Mouse (Mus musculus): ENCODE results near the gene Ccdc82.

Ccdc82 gene

DNA sequence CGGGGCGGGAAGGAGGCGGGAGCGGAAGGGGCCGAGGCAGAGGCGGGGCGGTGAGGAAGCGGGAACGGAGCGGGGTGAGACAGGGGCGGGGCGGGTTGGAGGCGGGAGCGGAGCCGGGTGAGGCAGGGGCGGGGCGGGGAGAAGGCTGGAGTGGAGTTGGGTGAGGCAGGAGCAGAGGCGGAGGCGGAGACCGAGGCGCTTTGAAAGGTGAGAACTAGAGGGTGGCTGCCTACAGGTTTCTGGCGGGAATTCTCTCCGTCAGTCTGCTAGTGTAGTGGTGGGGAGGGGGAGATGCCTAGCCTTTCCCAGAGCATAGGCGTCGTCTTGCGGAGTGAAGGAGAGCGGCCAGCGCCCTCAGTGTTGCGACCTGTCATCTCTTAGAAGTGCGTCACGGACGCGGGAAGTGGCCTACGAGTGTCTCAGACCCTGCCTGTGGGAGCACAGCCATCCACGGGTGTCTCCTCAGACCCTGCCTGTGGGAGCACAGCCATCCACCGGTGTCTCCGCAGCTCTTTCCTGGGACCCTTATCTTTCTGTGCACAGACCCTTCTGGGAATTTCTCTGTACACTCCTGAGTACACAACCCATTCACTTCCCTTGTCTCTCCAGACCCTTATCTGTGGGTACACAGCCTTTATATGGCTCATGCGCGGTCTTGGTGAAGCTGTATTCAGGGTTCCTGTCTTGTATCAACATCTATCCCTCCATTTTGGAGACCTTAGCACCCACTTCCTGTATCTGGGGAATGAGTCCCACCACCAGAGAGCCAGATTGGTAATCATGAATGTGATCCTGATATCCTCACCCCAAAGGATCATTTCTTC, at the start of gene Ccdc82:
Gene Ccdc82 (plus strand): TSS at position 141 of the 824 bp plus-strand sequence.
- DNase-seq, result peak; percentile 97 to 98

DNA sequence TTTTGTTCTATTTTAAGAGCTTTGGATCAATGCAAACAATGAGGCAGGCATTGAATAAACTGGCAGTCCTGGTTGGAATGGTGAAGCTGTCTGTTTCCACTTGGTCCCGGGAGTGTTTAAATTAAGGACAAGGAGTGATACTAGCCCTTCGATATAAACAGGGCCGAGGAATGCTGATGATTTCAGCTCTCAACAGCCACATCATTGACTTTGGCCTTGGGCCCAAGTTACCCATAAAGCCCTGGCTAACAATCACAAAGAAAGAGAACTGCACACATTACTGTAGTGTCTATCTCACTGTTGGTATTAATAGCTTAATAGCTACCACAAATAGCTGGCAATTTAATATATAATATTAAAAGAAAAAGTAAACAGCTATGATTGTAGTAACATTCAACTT, 46.7 kb upstream of the Ccdc82 start:
- DNase-seq, result no peak

DNA sequence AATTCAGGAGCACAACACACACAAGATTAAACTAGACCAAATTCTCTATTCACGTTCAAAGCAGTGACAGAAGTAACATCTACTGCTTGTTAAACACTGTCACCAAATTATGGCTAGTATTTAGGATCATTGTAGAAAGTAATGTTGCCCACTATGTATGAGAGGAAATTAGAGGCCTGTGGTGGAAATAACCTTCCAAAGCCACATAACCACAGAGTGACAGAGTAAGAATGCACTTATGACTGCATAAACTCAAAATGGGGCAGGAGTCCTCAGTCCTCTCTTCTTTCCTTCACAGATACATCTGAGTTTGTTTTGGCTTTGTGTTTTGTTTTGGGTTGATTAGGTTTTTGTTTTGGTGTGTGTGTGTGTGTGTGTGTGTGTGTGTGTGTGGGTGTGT, 43.6 kb upstream of the Ccdc82 start:
- DNase-seq, result no peak

DNA sequence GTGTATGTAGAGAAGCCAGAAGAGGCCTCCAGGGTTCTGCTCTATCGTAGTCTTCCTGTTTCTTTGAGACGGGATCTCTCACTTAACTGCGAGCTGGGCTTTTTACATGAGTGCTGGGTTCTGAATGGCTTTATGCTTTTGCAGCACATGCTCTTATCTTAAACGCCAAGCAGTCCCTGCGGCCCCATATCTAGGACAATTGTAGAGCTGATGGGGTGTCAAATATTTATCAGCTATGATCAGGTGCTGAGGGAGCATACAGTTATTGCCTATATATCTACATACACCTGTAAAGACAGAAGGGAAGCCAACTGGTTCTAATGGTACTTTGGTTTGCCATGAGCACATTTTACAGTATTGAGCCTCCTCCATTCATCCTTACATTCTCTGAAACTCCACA, 43.1 kb upstream of the Ccdc82 start:
- no peak for DNase-seq

DNA sequence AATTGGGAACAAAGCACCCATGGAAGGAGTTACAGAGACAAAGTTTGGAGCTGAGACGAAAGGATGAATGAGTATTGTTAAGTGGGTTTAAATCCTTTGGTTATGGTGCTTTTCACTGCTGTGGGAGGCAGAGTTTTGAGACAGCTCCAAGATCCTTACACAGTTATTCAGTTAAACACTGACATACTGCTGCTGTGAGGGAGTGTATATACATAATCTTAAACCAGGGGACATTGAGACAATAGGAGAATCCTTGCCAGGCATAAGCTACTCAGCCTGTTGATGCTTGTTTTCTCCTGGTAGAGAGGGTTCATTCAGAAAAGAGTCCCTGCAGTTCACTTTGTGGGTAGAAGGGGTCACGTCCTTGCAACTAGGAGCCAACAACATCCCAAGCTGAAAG, 40.4 kb upstream of the Ccdc82 start:
- no peak for DNase-seq

DNA sequence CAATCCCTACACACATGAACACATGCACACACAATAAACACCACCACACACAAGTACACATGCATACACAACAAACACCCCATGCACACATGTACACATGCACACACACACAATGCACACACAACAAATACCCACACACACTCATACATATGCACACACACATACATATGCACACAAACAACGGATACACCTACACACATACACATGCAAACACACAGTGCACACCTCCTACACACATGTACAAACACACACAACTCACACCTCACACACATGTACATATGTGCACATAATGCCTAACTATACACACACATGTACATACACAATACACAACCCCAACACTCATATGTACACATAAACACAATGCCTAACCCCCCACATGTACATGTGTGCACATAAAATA, 20.9 kb upstream of the Ccdc82 start:
- DNase-seq, result no peak

DNA sequence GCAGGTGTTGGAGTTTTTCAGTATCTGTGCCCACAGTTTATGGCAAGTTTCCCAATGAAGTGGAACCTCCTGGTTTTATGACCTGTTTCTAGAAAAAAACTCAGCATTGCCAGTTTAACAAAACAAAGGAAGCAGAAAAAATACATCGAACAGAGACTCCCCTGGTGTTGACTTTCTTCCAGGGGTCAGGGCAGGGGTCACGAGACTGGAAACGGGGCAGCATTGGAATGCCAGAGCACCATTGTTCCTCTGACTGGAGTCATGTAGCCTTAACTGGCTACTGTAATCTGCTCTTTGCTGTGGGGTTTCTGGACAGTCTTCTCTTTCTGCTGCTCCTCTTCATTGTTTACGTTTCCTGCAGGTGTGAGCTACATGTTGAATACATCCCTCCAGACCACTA, 16.2 kb upstream of the Ccdc82 start:
- no peak for DNase-seq

DNA sequence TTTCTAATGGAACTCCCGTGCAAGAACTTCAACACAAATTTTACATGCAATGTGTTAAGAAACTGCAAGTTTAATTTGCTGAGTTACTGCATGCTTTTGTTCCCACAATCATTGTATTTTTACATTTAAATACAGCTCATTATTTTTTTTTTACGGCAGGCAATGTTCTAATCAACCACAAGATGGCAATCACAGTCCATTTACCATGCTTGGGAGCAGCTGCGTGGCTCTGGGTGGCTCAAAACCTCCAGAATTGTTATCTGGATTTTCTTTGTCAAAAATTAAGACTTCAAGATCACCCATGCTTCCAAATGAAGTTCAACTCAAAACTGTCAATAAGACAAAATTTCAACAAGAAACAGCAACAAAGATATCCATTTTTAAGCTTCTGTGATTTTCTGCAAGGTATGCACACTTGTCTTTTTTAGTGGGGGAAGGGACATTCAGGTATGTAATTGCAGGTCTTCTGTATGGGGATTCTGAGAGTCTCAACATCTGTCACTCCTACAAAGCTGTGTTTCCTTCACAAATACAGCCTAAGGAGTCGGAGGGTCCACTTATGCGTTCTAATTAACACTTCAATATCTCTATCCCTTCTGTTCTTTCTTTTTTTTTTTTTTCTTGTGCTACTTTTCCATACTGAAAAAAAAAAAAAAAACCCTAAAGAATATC, 15.1 kb upstream of the Ccdc82 start:
- DNase-seq, result peak; percentile 24 to 41

DNA sequence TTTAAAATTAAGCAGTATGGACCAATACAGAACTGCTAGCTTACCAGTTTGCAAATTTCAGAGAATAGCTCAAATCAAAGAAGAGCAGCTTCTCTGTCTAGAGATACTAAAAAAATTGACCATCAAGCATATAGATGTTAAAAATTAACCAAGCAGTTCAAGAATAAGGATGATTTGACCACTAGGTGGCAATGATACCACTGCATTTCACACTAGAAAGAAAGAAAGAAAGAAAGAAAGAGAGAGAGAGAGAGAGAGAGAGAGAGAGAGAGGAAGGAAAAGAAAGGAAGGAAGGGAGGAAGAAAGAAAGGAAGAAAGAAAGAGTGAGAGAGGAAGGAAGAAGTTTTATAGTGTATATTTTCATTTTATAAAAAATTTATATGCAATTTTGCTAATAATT, 4.4 kb upstream of the Ccdc82 start:
- no peak for DNase-seq

DNA sequence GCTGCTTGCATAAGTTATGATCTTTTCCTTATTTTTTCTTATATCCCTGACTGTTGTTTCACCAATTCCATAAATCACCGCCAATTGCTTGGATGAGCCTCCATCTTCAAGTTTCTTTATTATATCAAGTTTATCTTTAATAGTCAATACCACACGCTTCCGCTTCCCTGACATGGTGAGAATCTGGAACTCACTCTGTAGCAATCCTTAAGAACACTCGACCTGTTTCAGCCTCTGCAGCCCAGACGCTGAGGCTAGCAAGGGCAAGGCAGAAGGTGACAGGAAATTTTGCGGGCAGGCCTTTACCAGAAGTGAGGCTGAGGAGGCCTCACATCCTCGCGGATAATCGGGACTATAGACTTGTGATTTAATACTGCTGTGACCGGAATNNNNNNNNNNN, 1.3 kb upstream of the Ccdc82 start, which contains the start of gene Jrkl:
Gene Jrkl (minus strand): TSS at position 349 of the 400 bp plus-strand sequence.
- peak; percentile 24 to 52 for DNase-seq

DNA sequence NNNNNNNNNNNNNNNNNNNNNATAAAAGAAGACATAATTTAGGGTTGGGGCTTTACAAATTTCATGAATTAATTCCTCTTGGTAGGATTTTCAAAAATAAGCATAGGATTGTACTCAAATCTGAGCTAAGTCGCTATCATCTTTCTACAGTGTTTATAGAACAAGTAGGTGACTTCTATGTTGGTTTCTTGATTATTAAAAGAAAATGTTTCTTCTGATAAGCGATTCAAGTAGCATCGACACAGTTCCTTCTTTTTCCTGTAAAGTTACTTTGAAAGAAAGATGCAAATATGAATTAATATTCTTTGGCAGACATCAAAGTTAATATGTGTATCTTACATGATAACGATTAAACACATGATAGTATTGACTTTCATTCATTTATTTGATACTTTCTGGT, 1.3 kb downstream of the Ccdc82 start:
- DNase-seq, result no peak

DNA sequence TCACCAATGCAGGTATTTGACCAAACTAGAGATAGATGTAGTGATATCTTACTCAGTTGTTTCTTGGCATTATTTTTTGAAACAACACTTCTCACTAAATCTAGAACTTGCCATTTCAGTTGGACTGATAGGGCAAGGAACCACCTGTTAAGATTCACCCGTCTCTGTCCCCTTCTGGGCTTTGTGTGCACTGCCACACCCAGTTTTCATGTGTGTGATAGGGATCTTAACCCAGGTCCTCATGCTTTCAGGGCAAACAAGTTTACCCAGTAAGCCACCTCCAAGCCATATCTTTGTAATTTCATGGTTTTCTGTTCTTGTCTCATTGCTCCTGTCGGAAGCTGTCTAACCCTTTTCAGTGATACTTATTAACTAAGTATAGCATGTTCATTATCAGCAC, 4.5 kb downstream of the Ccdc82 start:
- no peak for DNase-seq

DNA sequence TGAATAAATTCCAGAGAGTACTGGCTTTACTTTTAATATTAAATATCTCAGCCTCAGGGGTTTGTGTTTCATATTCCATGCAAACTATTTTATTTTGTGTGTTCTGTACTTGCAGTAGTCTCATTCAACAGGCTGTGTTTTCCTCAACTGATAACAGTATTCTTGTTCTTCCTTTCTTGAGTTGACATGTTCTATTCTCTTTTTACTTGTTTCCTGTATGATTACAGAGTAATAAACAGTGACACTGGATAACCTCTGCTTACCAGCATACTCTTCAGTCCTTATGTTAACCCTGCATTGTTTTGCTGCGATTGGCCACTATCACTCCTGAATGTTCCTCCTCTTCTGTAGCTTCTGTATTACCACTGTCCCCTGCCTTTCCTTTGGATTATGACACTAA, 10.0 kb downstream of the Ccdc82 start:
- no peak for DNase-seq

DNA sequence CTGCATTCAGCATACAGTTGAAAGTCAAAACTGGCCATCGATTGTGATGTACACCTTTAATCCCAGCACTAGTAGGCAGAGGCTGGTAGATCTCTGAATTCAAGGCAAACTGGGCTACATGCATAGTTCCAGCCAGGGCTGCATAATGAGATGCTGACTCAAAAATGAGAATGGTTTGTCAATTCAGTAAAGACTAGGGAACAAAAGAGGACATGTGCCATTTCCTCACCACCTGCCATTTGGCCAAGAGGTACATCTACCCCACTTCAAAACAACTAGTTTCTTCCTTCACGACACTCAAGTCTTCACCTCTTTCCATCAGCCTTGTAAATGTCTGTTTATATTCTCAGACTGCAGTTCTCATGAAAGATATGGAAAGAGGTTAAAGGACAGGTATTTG, 11.4 kb downstream of the Ccdc82 start:
- DNase-seq, result no peak

DNA sequence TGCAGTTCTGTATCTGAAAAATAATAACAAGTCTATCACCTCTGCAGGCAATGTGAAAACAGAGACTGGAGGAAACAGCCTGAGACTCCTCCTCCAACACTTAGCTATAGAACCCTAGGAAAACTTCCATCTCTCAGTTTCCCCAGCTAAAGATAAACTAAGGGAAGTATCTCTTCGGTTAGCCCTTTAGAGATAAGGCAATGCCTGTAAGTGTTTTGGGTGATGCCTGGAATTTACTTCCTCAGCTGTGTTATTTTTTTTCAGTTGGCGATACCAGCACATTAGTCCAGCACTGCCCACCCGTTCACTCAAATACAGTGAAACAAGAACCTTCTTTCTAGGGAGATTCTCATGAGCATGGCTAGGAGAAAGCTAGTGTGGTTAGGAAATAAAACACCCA, 14.2 kb downstream of the Ccdc82 start:
- DNase-seq, result no peak

DNA sequence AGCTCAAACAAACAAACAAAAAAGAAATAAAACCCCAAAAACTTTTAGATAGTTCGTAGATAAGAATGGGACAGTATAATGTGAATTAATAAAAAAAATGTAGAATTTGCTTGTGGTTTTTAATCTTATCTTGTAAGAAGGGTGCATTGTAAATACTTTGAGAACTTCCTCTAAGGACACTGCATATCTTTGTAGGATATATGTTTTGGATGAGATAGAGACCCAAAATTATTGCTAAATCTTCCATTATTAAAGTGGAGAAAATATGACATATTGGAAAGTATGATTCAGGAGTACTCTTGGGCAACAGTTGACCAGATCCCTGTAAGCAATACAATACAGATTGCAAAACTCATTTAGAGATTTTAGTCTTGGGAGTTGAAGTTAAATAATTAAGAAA, 26.5 kb downstream of the Ccdc82 start:
- DNase-seq, result no peak

DNA sequence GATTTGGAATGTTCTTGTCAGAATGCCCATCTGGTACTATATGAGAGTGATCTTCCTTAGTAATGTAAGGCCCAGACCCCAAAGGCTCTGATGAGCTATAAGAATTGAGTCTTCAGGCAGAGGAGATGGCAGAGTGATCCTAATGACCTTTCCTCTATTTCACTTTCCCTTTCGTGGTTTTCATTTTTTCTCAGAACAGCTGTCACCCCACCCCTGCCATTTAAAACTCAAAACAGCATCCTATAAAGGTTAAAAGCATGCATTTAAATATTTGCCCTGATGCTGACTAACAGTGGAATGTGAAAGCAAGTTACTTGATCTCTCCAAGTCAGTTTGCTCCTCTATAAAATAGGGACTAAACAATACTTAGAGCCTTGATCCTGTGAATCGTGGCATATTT, 40.7 kb downstream of the Ccdc82 start:
- no peak for DNase-seq

DNA sequence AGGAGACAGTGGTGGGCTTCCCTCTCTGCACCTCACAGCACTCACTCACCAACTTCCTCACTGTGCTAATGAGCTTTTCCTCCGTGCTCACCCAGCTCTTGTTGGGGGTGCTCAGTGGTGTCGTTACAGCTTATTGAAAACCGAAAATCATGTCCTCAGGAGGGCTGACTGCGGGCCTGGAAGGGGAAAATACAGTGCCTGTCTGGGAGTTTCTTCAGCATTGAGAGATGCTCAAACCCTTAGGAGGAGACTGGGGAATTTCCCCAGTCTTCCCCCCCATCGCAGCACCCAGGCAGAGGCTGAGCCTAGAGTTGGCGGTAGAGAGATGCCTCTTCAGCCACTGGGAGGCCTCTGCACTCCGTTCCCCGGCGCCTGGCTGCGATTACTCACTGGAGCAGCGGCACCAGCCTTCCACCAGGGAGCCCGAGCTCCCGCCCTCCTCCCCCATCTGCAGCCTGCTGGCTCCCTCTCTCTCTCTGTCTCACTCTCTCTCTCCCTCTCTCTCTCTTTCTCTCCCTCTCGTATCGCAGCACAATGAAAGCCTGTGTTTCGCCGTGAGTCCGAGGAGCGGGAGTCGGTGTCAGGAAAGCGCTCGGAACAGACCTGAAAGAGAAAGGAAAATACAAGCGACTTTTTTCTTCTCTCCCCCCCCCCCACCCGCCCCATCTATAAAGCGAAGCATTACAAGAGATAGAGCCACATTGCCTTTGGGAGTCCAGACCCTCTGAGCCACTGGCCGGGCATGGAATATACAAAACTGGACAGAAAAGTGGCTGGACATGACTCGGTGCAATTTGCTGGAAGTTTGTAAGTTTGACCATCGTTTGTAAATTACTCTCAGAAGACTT, 49.7 kb downstream of the Ccdc82 start:
- peak; percentile 91 to 94 for DNase-seq

DNA sequence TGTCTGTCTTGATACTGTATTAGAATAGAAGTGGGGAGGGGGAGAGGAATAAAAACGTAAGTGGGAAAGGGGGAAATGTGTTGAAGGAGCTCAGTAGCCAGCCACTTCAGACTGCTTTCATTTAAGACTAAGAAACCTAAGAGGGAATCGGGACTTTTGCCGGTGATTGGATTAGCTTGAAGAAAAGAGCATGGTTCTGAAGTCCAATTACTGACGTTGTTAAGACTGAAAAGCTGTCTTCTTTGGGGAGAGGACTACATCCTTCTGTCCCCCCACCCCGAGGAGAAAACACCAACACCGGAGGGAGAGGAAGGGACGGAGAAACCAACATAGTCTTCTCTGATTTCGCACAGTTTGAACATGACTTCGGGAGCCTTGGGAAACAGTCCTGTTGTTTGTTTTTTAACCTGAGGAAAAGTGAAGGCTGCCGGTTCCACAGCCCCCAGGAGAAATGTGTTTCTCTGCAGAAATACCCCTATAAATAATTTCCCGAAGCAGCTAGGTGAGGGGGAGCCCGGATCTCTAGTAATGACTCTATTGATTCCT, 50.4 kb downstream of the Ccdc82 start:
- DNase-seq, result no peak

DNA sequence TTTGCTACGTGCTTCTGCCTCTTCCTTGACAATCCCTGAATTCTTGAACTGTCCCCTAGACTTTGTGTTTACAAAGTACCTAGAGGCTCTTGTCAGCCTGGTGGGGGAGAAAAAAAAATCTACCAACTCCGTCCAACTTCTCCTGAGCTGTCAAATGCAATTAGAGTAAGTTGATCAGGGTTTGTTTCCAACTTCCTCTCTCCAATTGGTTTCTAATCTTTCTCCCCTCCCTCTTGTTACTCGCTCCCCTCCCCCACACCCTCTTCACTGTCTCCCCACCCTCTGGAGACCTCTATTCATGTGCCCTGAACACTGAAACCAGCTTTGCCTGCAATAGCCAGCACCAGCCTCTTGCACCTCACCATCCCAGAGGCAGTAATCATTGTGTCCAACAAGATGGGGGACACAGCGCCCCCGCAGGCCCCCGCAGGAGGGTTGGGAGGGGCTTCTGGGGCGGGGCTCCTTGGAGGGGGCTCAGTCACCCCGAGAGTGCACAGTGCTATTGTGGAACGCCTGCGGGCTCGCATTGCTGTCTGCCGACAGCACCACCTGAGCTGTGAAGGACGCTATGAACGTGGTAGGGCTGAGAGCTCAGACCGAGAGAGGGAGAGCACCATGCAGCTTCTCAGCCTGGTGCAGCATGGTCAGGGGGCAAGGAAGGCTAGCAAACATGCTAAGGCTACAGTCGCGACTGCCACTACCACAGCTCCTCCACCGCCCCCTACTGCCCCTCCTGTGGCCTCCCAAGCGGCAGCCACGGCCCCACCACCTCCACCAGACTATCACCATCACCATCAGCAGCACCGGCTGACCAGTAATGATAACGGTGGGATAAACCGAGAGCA, 51.1 kb downstream of the Ccdc82 start, which contains the start of gene Maml2:
Gene Maml2 (plus strand): TSS at position 290 of the 845 bp plus-strand sequence.
- peak; percentile 67 to 70 for DNase-seq

DNA sequence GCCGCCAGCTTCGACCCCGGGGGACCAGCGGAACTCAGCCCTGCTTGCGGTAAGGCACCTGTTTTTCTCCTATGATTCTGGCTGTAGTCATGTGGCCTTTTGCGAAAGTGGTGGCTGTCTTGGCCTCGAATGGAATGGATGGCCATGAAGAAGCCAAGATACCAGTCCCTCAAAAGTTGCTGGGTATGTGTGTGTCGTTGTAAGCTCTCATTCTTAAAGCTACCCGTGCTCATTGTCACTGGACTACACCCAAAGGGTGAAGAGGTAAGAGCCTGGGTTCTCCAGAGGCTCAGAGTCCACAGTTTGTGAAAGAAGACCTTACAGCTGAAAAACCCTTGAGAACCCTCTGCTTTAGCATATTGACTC, 51.7 kb downstream of the Ccdc82 start:
- no peak for DNase-seq

DNA sequence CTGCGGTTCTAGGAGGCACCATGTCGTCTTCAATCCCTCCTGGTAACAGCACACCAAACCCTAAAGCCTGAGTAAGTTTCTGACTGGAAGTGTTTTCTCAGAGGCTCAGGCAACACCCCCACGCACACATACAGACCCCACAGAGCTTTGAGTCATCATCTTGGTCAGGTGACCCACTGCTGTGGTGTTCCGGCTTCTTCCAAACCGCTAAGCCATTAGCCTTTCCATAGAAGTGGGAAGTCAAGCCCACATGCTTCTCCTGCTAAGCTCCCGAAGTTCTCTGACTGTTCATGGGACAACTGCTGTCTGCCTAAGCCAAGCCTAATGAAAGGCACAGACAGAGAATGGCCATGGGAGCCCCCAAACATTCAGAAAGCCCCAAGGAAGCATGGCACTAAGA, 52.4 kb downstream of the Ccdc82 start:
- no peak for DNase-seq
